ENCODE assay signal across 22 mouse cellular contexts in genomic region chr10:20240858-20241257, GRCm38 (mm10).
DNase-seq lines count a peak whose midpoint lies in the region; ATAC-seq and TF ChIP-seq lines count a peak whose summit lies in the region.
"Had no signal": no experiment of that assay in that cellular context is flagged by ENCODE, and none has a peak within 500 bp of the region (broad histone marks: within the 10 kb centered on the region; RNA-seq: fewer than 3 reads in every experiment).

No protein-coding gene starts in this region.

- no peak overlapping the region for H3K9ac ChIP-seq in kidney, postnatal 0 days (ENCODE audit: low read depth, low read length)
- no peak overlapping the region for H3K9ac ChIP-seq in midbrain, postnatal 0 days (replicated peaks; ENCODE audit: low read length, poor library complexity, severe bottlenecking)
- H3K9ac ChIP-seq: embryonic facial prominence, embryonic 12.5 days; forebrain, embryonic 12.5 days; hindbrain, embryonic 12.5 days; lung, embryonic 15.5 days; neural tube, embryonic 15.5 days; stomach, embryonic 15.5 days had no signal

- no peak for ATAC-seq in kidney, postnatal 0 days (replicated peaks; ENCODE audit: low FRiP score, low read depth)
- ATAC-seq in midbrain, postnatal 0 days (ENCODE audit: low FRiP score): no peak

- H3K4me3 ChIP-seq in kidney, postnatal 0 days (replicated peaks; ENCODE audit: low read depth, low read length): no peak overlapping the region
- H3K4me3 ChIP-seq in kidney, adult 2 months (ENCODE audit: insufficient read depth, low read depth, low read length): no peak overlapping the region
- H3K4me3 ChIP-seq in midbrain, postnatal 0 days (ENCODE audit: low read depth, low read length): no peak overlapping the region
- H3K4me3 ChIP-seq: embryonic facial prominence, embryonic 12.5 days; forebrain, embryonic 12.5 days; hindbrain, embryonic 12.5 days; lung, embryonic 15.5 days; neural tube, embryonic 15.5 days; stomach, embryonic 15.5 days had no signal

- H3K36me3 ChIP-seq in kidney, postnatal 0 days (ENCODE audit: insufficient read depth, low read length): no peaks in the 10 kb centered on the region
- no peaks in the 10 kb centered on the region for H3K36me3 ChIP-seq in kidney, adult 2 months (ENCODE audit: control insufficient read depth, insufficient read depth, low read length)
- H3K36me3 ChIP-seq in midbrain, postnatal 0 days (ENCODE audit: insufficient read depth, low read length): no peaks in the 10 kb centered on the region
- H3K36me3 ChIP-seq: embryonic facial prominence, embryonic 12.5 days; forebrain, embryonic 12.5 days; hindbrain, embryonic 12.5 days; lung, embryonic 15.5 days; neural tube, embryonic 15.5 days; stomach, embryonic 15.5 days had no signal

- TF ChIP-seq CTCF in kidney, postnatal 0 days (IDR thresholded peaks at IDR 0.05; ENCODE audit: low read depth): no peak
- TF ChIP-seq CTCF in kidney, adult 2 months (conservative IDR thresholded peaks at IDR 0.05; ENCODE audit: insufficient read depth, insufficient read length, low read depth, low read length): no peak
- TF ChIP-seq CTCF in midbrain, postnatal 0 days (IDR thresholded peaks at IDR 0.05): no peak

- no peaks in the 10 kb centered on the region for H3K4me1 ChIP-seq in kidney, postnatal 0 days (replicated peaks; ENCODE audit: insufficient read depth, low read length)
- H3K4me1 ChIP-seq in kidney, adult 2 months (ENCODE audit: control insufficient read depth, insufficient read depth, low read length): peaks cover 8% of the 10 kb centered on the region; the same call in 1 of the 2 replicates
- no peaks in the 10 kb centered on the region for H3K4me1 ChIP-seq in midbrain, postnatal 0 days (ENCODE audit: insufficient read depth, low read length)
- H3K4me1 ChIP-seq: embryonic facial prominence, embryonic 12.5 days; forebrain, embryonic 12.5 days; hindbrain, embryonic 12.5 days; lung, embryonic 15.5 days; neural tube, embryonic 15.5 days; stomach, embryonic 15.5 days had no signal

- TF ChIP-seq POLR2A in kidney, adult 2 months (IDR thresholded peaks at IDR 0.05; ENCODE audit: low read depth, low read length): no peak

- WGBS in kidney, postnatal 0 days: 58% methylated on average over 6 of the region's 6 CpGs
- WGBS in kidney, adult 2 months: 65% methylated on average over 6 of the region's 6 CpGs
- 91% methylated on average over 6 of the region's 6 CpGs for WGBS in midbrain, postnatal 0 days

- H3K4me2 ChIP-seq in kidney, postnatal 0 days (ENCODE audit: low read length): no peak overlapping the region
- no peak overlapping the region for H3K4me2 ChIP-seq in midbrain, postnatal 0 days (ENCODE audit: low read depth, low read length, poor library complexity, severe bottlenecking)
- H3K4me2 ChIP-seq: embryonic facial prominence, embryonic 12.5 days; forebrain, embryonic 12.5 days; hindbrain, embryonic 12.5 days; lung, embryonic 15.5 days; midbrain, embryonic 11.5 days; neural tube, embryonic 15.5 days; stomach, embryonic 15.5 days had no signal

- no peaks in the 10 kb centered on the region for H3K27me3 ChIP-seq in kidney, postnatal 0 days (ENCODE audit: insufficient read depth, low read length)
- H3K27me3 ChIP-seq in kidney, adult 2 months (replicated peaks; ENCODE audit: control insufficient read depth, insufficient read depth, low read length): no peaks in the 10 kb centered on the region
- no peaks in the 10 kb centered on the region for H3K27me3 ChIP-seq in midbrain, postnatal 0 days (ENCODE audit: insufficient read depth, low read length)
- H3K27me3 ChIP-seq: embryonic facial prominence, embryonic 12.5 days; forebrain, embryonic 12.5 days; hindbrain, embryonic 12.5 days; lung, embryonic 15.5 days; neural tube, embryonic 15.5 days; stomach, embryonic 15.5 days had no signal

- H3K27ac ChIP-seq in kidney, postnatal 0 days: no peak overlapping the region
- no peak overlapping the region for H3K27ac ChIP-seq in kidney, adult 2 months (ENCODE audit: insufficient read depth, low read depth, low read length)
- H3K27ac ChIP-seq in midbrain, postnatal 0 days (ENCODE audit: low read depth, low read length): no peak overlapping the region
- H3K27ac ChIP-seq: embryonic facial prominence, embryonic 12.5 days; forebrain, embryonic 12.5 days; hindbrain, embryonic 12.5 days; neural tube, embryonic 15.5 days; stomach, embryonic 15.5 days had no signal

- no peaks in the 10 kb centered on the region for H3K9me3 ChIP-seq in kidney, postnatal 0 days (replicated peaks; ENCODE audit: low read length)
- H3K9me3 ChIP-seq in midbrain, postnatal 0 days (ENCODE audit: low read length): no peaks in the 10 kb centered on the region
- H3K9me3 ChIP-seq: embryonic facial prominence, embryonic 12.5 days; forebrain, embryonic 12.5 days; hindbrain, embryonic 12.5 days; lung, embryonic 15.5 days; neural tube, embryonic 15.5 days; stomach, embryonic 15.5 days had no signal

- DNase-seq in adrenal gland, postnatal 10 days: peak; percentile 15
- no peak for DNase-seq in adrenal gland, postnatal 25 days
- DNase-seq in kidney, postnatal 0 days (ENCODE audit: low spot score): peak; percentile 18
- DNase-seq in kidney, adult 2 months: no peak
- peak; percentile 25 for DNase-seq in lung, postnatal 10 days
- DNase-seq in lung, postnatal 14 days: no peak
- DNase-seq in testis, postnatal 10 days (ENCODE audit: low spot score): peak; percentile 62
- no peak for DNase-seq in midbrain, postnatal 0 days (ENCODE audit: low spot score)
- DNase-seq: adrenal gland, postnatal 14 days; cerebellum, adult 11 months; gastrocnemius, postnatal 36 days; kidney, adult 11 months; layer of hippocampus, postnatal 36 days; thymus, adult 2 months; thymus, postnatal 4 days had no signal

Comparison
In these comparisons a context has a peak if more than half of its experiments do, and no peak if none do; other contexts are left out.
1. DNase-seq: peak in adrenal gland, postnatal 10 days (single experiment), kidney, postnatal 0 days (single experiment), lung, postnatal 10 days (single experiment) and testis, postnatal 10 days (single experiment); none in adrenal gland, postnatal 25 days (single experiment), kidney, adult 2 months (single experiment), lung, postnatal 14 days (single experiment) and midbrain, postnatal 0 days (single experiment).